Mouse (Mus musculus) kidney, adult 11 months (tissue): ENCODE data around the gene Tbk1.

Experiments
- DNase-seq: peaks from one replicate; pipeline ENCODE4 v3.0.0; 2022

The Tbk1 gene

DNA sequence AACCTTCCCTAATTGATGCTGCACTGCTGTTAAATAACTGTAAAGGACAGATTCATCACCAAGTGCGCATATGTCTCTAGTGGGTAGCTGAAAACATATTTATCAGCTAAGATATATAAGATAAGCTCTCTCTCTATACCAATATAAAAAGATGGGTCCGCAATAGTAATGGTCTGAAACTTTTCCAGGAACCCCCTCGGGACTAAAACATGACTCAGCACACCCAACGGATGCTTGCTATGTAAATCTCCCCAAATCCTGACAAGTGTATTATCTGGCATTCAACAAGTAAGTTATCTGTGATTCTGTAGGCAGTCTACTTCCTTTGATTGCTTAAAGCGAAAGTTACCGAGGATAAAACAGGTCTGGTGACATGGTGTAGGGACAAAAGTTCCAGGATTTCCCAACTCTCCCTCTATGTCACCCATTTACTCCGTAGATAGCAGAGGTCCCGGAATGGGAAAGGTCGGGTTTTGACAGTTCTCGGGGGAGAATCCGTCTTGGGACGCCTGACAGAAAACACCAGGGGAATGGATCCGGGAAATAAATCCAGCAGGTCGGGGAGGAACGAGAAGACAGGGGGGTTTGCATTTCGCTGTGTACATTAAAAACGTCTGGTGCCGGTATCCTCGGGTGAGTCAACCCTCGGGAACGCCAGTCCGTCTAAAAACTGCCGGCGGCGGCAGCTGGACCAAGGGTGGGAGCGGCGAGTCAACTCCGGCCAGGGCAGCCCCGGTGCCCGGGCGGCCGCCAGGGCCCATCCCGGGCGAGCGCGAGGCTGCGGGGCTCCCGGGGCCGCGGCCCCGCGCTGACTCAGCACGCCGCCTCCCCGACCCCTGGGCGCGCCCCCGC lies 570 bp downstream of the Tbk1 start:
- no peak for DNase-seq

DNA sequence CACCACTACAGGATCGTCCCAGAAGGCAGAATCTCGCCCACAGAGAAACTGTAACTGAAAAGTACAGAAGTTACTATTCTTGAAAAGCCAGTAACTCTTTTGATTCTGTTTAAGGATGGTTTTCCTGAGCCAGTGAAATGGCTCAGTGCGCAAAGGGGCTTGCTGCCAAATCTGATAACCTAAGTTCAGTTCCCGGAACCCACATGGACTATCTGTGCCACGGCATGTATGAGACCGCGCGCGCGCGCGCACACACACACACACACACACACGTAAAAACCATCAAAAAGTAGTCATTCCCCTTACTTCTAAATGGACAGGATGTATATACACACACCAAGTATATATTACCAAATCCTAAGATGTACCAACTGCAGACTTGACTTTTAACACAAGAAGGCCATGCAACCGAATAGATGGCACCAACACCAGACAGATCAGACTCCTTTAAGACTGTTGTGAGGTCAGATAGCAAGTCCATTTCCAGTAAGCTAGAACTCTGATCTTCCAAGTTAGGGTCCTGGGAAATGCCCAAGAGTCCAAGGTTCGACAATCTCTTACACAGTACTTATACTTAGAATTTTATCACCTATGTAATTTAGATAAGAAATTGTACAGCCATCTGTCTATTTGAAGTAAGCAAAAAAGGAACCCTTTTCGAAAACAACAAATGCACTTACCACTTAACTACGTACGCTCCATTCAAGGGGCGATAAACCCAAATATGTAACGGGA lies 1.4 kb downstream of the Tbk1 start:
- no peak for DNase-seq

GRCm38 (mm10) chr10:121584033-121584432 lies 2.6 kb downstream of the Tbk1 start:
- DNase-seq = no peak

DNA sequence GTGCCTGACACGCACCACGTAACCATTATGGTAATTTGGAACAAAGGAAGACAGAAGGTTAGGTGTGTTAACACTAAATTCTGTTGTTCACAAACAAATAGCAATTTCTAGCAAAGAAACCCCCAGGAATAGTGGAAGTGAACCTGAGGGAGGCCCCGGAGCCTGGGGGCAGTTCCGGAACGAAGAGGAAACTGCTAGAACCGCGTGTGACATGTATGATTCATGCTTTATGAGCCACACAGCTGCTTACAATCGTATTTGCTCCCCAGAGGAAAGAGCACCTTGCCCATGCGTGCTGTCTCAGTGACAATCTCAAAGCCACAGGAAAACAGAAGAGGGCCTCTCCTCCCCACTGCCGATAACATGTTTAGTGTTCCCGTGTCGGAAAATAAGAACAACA lies 3.6 kb downstream of the Tbk1 start:
- no peak for DNase-seq

GRCm38 (mm10) chr10:121582287-121582686 lies 4.3 kb downstream of the Tbk1 start:
- no peak for DNase-seq

GRCm38 (mm10) chr10:121581405-121581804 lies 5.2 kb downstream of the Tbk1 start:
- DNase-seq = no peak

GRCm38 (mm10) chr10:121580381-121580780 lies 6.2 kb downstream of the Tbk1 start:
- DNase-seq = no peak

GRCm38 (mm10) chr10:121576372-121576771 lies 10.2 kb downstream of the Tbk1 start:
- DNase-seq = no peak

- no peak for DNase-seq
Observed at GRCm38 (mm10) chr10:121571511-121572147, 15.0 kb downstream of the Tbk1 start.

DNA sequence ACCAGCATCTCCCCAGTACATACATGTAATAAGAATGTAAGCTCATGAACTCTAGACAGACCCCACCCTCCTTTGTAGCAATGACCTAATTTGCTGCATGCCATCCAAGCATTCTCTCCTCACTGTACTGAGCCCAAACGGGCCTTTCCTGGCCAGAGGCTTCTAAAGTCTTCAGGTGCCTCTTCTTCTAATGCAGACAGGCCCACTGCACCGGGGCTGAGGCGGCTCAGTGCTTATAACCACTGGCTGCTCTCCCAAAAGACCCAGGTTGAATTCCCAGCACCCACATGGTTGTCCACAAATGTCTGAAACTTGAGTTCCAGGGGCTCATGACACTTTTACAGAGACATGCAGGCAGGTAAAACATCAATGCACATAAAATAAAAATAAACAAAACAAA lies 15.6 kb downstream of the Tbk1 start:
- DNase-seq = no peak

- no peak for DNase-seq
Observed at GRCm38 (mm10) chr10:121569796-121570195, 16.8 kb downstream of the Tbk1 start.

- DNase-seq = no peak
Observed at GRCm38 (mm10) chr10:121569001-121569589, 17.5 kb downstream of the Tbk1 start.

- no peak for DNase-seq
Observed at GRCm38 (mm10) chr10:121568534-121568933, 18.1 kb downstream of the Tbk1 start.

- DNase-seq = no peak
Observed at GRCm38 (mm10) chr10:121568026-121568425, 18.6 kb downstream of the Tbk1 start.

GRCm38 (mm10) chr10:121564447-121564846 lies 22.1 kb downstream of the Tbk1 start:
- no peak for DNase-seq

- no peak for DNase-seq
Observed at GRCm38 (mm10) chr10:121558231-121558630, 28.4 kb downstream of the Tbk1 start.

DNA sequence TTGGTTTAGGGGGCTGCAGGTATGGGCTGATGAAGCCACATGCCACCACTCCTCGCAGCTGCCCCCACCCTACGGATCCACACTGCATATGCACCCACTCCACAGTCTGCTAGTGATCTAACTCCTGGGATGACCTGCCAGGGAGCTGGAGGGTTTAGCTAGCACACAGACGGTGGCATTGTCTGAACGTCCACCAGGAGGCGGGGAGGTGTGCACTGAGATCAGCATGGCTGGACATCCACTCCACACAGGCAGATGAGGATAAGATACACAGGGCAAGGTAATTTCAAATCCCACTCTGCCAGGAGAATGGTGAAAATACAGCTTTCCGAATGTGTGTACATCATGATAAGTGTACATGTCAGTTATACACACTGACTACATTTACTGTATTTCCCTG lies 30.3 kb downstream of the Tbk1 start:
- no peak for DNase-seq

GRCm38 (mm10) chr10:121550334-121550733 lies 36.3 kb downstream of the Tbk1 start:
- no peak for DNase-seq

DNA sequence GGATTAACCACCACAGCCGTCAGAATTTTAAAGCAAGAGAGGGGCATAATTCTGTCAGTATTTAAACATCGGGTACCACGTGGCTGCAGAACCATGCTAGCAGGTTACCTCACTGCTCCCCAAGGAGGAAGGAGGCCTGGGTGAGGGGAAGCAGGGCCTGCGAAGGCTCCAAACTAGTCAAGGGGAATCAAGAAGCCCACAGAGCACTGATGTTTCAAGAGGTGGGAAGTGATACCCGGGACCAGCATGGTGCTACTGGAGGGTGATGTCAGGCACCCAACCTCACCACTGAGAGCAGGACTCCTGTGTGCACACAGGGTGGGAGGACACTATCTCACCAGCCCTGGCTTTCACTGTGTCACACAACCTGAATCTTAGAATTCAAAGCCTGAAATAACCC lies 36.9 kb downstream of the Tbk1 start:
- no peak for DNase-seq

DNA sequence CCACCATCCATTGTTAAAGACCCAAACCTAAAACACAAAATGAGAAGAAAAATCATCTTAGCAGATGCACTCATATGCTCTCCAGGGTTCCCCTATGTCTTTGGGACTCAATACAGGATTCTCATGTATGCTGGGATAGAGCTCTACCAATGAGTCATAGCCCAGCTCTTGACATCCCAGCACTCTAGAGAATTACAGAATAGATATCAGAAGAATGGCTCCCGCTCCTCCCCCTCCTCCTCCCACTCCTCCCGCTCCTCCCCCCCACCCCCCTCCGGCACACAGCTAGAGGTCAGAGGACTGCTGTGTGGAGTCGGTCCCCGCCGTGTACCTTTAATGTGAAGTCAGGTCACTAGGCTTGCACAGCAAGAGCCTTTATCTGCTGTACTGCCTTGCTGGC lies 39.4 kb downstream of the Tbk1 start:
- no peak for DNase-seq

GRCm38 (mm10) chr10:121543577-121543976 lies 43.0 kb downstream of the Tbk1 start:
- no peak for DNase-seq

DNA sequence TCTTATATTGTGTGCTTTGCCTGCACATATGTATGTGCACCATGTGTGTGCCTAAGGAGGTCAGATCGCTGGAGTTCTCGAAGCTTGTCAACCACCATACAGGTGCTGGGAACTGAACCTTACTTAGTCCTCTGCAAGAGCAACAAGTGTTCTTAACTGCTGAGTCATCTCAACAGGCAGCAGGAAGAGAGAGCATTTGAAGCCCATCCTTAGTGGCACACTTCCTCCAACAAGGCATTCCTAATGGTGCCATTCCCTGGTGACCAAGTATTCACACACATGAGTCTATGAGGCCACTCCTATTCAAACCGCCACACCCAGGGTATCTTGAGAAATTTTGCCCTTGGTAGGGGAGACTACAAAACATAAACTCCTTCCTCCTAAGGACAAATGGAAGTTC lies 44.4 kb downstream of the Tbk1 start:
- DNase-seq = no peak

DNA sequence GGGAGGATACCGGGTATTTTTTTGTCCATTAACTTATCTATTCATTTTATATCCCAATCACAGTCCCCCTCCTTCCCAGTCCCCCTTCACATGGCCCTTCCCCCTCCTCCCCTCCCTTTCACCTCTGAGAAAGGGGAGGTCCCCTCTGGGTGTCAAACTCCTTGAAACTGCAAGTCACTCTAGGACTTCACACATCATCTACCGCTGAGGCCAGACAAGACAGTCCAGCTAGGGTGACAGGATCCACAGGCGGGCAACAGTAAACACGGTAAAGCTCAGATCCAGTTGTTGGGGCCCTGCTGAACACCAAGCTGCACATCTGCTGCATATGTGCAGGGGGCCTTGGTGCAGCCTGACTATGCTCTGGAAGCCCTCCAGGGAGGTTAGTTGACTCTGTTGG lies 51.6 kb downstream of the Tbk1 start:
- DNase-seq = no peak
